Mouse (Mus musculus): ENCODE measurements around the gene Khdrbs2.

Khdrbs2 gene

DNA sequence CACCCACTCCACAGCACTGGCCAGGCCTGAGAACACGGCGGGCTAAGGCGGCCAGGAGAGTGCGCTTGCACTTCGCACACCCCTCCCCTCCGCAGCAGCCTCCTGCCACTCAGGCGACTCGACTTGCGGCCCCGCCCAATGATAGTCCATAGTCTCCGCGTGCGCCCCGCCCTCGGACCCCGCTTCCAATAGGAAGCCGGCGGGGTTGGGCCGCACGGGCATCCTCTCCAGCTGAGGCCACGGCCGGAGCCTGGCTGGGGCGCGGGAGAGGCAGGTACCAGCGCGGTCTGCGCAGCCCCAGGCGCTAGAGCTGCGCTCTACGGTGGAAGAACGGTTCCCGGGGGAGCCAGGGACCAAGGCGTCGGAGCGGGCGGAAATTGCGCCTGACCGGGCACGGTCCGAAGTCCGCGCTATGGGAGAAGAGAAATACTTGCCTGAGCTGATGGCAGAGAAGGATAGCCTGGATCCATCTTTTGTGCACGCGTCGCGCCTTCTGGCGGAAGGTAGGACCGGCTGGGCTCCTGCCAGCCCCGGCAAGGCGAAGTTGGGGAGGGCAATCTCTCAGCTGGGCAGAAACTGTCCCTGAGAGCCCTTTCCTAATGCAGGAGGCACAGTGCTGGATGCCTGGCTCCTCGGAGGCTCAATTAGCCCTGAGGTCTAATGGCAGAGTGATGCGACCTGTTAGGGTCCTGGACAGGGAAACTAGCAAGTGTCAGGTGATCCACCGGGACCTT, at the start of gene Khdrbs2:
TSS of gene Khdrbs2 (plus strand) at position 209 of the 734 bp plus-strand sequence.
- peak; percentile 95 for DNase-seq

DNA sequence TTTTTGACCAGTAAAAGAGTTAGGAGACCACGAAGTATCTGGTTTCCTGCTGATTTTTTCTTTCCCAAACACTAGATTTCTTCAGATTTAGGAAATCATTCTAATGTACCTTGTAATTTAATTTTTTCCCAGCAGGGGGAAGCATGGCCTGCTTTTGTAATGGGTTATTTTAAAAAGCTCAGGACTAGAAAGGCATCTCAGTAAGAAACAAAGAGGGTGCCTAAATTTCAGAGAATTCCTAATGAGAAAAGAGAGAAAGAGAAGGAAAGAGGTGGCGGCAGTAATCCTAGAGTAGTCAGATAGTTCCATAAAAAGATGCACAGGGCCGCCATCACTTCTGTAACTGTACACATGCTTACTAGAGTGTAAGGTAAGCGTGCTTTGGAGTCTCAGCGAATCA, 2.1 kb downstream of the Khdrbs2 start:
- DNase-seq = peak; percentile 52

DNA sequence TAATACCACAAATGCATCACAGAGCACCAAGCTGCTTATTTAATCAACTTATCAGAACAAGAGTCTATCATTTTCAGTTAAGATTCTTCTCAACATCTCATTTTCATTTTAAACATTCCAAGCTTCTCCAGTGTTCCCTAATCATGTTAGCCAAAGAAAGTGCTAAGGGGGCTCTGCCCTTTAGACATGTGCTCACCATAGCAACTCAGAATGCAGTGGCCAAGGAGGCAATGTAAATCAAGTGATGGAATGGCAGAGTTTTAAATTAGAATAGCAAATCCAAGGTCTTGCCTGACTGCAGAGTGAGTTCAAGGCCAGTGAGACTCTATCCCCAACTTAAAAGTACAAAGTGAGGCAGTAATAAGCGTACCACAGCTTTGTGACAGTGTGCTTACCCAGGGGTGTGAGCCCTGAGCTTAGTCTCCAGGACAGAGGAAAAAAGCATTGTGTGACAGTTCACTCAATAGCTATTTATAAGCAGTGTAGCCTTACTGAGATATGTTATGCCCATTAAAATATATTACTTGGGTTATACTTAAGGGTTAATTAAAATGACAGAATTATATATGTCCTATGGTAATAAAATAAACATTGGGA, 27.2 kb downstream of the Khdrbs2 start:
- DNase-seq = no peak

DNA sequence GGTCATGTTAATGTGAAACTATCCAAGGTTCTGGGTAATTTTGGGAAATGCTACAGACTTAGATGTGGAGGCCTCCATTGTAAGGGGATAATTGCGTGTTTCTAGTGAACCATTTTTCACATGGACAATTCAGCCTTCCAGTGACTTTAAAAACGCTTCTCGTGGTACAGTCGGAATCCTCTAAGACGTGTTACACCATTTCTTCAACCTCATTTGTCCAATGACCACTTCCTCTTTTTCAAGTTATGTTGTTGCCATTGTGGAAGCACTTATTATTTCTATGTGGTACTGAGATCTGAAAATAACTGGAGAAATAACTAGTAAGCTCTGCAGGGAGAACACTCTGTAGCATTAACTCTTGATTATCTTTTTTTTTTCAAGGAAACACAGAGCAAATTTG, 75.9 kb downstream of the Khdrbs2 start:
- no peak for DNase-seq

DNA sequence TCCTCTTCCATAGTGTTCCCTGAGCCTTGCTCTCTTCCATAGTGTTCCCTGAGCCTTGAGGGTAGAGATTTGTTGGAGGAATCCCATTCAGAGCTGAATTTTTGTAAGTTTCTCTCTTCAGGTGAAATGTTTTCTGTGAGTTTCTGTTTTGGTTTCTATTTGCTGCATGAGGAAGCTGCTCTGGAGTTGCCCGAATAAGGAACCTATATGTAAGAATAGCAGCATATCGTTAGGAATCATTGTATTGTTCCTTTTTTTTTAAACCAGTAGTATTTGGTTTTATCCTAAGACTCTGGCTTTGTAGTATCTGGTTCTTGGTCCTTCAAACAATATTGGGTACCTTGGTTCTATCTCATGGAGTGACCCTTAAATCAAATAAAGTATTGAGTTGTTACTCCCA, 77.1 kb downstream of the Khdrbs2 start:
- DNase-seq = no peak

DNA sequence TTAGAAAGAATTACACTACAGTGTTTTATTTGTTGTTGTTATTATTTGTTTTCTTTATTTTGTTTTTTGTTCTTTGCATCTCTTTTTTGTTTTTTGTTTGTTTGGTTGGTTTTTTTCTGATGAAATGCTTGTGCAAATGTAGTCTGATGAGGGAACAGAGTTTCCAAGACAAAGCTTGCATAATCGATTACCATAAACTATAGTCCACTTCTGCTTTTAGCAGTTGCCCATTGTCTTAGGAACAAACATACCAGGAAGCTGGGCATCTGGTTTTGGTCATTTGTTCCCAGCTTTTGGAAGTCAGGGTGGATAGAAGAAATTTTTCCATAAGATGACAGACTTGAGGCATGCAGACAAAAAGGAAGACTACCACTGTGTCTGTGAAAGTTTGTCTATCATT, 77.8 kb downstream of the Khdrbs2 start:
- DNase-seq = no peak

DNA sequence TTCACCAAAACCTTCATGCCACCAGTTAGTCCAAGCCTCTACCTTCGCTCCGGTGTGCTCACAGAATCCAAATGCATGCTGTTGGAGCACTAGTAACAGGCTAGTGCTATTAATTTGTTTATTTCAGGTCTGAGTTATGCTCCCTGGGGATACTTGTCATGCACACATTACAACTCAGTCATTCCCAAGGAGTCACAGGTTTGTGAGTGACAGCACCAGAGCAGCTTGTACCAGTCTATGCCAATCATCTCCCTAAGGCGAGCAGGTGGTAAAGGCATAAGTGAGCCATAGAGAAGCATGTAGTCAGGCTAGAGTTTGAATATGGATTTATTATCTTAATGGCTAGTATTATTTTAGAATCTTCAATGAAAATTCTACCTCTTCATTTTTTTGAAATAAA, 86.4 kb downstream of the Khdrbs2 start:
- DNase-seq = no peak

DNA sequence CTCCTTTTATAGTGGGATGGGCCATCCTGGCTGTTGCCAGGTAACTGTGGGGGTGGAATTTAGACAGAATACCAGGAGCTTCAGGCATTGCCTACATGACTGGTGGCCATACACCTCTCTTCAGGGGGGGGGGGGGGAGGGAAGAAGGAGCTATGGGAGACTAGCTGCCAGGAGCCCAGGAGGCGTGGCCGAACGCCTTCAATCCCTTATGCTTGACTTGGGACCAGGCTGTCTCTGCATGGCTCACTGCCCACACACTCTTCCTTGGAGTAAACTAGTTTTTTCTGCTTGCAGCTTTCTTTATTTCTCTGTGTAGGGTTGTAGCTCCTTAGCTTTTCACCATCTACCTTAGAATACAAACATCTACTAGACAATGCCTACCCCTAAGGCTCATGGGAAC, 98.0 kb downstream of the Khdrbs2 start:
- no peak for DNase-seq

DNA sequence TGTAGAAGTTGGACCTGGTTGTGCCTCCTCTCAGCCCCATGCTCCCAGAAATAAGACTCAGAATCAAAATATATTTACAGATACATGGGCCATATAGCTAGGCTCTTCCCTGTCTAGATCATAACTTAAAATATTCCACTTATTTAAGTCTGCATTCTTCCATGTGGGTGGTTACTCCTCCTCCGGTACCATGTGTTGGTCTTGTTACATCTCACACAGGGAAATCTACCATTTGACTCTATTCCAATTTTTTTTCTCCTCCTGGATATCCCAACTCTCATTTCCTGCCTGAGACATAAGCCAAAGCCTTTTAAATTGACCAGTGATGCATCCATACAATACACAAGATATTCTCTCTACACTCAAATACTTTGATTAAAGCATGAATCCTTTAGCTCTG, 122.2 kb downstream of the Khdrbs2 start:
- no peak for DNase-seq

DNA sequence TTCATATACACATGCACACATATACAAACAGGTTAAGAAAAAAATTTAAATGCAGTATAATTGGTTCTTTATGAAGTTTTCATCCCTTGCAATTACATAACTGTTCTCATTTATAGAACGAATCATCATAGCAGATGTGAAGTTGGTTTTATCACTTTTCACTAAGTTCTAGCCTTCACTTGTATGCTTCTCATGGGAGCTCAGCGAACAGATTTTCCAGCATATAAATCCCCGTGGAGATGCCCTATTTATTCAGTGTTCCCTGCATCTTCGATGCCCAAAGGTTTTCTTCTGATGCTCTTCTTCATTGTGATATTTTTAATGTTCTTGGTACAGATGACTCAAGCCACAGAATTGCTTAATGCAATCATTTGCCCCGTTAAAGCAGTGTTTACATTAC, 128.9 kb downstream of the Khdrbs2 start:
- DNase-seq = no peak

DNA sequence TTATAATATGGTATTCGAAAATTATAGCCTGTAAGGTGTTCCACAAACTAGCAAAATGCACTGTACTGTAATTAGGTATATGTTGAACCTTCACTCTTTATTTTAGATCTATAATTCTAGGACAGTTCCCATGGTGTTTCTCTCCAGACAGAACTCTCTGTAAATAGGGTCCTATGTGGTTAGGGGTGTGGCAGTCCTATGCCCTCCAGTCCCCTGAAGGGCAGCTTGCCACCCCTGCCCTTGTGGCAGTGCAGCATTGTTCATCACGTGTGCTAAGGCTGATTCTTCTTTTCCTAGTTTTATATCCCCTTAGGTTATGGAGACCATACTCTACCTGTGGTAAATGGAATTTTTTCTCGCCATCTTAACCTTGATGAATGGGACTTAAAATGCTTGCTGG, 136.6 kb downstream of the Khdrbs2 start:
- no peak for DNase-seq

DNA sequence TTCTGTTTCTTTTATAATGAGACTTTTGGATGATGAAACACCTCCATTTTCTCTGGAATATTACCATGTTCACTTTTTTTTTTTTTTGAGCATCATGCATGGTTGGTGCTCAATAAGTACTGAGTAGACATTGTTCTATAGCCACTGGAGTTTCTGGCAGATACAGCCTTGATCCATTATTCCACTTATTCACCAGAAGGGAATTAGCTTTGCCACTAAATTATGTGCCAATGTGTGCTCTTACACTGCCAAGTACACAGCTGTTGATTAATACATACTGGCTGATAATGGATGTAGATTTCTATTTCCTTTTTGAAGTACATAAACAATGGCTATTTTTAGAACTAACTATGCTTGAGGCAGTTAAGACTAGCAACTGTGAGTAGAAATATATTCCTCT, 137.1 kb downstream of the Khdrbs2 start:
- DNase-seq = no peak

DNA sequence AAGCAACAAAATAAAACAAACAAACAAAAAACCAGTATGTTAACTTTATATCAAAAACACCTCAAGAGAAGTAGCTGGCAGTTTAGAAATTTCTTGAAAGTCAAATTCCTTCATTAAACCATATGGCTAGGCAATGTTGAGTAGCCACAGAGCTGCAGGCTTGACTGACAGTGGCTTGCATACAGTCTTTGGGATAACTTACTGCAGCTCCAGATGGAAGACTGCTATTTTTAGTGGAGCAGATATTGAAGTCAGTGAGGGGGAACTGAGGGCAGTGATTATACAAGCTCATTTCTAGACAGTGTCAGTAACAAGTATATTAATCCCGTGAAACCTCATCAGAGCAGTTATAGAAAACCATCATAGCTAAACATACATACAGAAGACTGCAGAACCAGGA, 166.6 kb downstream of the Khdrbs2 start:
- DNase-seq = no peak

DNA sequence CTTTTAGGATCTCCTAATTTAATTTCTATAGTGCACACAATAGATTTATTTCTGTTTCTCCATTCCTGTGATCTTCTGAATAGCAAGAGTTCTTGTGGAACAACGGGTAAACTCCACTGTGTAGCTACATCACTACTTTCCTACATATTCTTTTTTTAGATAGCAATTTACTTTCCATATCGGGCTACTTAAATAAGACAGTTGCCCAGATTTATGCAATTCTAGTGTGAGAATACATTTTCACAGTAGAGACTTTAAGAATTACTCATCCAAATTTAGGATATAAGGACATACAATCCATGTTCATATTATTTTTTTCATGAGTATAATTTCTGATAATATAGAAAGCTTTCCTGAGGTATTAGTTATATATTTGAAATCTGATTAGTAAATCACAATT, 175.0 kb downstream of the Khdrbs2 start:
- DNase-seq = no peak

DNA sequence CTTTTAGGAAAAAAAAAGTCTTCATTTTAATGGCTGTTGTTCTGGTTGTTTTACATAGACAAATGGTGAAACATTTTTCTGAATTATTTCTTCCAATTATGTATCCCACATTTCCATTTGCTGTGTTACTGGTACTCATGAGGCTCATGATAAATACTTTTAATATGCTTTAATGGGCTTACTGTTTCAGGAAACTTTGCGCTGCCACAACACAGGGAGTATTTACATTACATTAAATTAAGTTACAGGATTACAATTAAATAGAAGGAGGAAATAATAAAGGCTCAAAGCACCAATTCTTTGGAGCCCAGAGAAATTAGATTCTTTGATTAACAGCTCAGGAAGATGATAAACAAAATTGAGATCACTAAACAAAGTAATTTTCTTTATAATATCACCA, 179.6 kb downstream of the Khdrbs2 start:
- DNase-seq = no peak

DNA sequence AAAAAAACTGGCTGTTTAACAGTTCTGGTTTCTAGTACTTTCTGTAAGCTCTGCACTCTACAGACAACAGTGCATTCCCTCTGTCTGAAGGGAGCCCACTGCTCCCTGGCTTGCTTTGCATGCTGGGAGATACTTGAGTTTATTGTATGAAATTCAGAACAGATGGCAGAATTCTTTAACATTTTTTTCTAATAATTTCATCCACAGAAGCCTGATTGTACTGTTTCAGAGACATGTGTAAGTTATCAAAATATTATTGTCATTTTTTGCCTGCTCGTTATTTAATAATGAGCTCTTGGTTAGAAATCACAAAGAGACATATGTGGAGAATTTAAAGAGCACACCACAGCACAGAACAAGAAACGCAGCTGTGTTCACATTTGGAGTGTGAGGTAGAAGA, 191.0 kb downstream of the Khdrbs2 start:
- no peak for DNase-seq

DNA sequence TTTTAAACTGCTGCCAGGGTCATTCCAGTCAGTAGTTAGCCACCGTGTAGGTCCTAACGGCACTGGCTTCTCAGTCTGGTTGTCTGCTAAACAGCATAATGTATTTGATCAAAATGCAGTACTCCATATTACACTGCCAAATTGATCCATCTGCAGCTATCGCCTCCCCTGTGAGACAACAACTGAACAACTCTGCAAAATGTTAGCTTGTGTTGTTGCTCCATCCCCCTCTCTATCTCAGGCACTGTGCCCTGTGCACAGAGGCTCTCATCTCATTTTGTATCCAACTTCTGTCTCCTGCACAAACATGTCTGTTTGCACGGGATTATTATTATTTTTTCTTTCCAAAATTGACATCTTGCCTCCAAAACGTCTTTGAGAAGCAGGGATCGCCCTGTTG, 225.0 kb downstream of the Khdrbs2 start:
- no peak for DNase-seq

DNA sequence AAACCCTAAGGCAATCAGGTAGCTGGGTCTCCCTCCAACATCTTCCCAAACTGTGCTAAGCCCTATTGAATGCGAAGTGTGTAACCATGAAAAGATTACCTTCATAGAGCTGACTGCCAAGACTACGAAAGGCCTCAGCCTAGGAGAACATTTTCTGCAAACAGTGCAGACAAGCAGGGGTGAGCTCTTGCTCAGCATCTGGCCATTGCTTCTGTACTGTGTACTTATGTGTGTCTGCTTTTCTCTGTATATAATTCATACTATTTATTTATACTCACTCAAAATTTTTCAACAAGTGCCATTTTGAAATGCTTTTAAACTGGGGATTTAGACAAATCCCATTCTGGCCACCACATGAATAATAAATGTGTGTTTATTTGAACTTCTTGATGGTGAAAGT, 235.1 kb downstream of the Khdrbs2 start:
- DNase-seq = no peak

DNA sequence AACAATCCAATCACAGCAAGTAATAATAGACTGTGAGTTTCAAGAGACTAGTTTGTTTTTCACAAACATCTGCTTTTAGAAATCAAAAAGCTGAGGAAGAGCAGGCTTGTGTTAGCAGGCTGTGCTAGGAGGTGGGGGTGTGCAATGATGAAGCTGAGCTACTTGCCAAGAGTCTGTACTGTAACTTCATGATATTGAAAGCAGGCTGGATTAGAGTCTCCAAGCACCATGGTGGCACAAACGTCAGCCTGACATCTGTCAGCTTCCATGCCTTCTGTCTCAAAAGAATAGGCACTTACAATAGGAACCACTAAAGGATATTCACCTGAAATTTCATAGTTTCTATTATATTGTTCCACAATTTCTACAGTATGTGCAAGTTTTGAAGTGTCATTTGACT, 255.9 kb downstream of the Khdrbs2 start:
- peak; percentile 41 for DNase-seq

DNA sequence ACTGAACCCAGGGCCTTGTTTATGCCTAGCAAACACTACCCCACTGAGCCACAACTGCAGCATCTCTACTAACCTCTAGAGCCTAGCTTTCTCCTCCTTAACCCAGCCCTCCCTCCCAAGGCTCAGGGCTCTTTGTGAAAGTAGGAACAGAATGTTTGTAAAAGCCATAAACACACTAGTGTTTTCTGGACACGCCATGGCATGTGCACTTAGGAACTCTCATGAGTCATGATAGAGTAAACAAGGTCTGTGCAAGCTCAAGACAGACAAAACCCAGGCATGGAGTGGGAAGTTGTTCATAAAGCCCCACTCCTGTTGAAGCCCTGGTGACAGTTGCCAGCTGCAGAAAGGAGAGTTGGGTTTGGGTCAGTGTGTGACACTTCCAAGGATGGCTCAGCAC, 257.0 kb downstream of the Khdrbs2 start:
- no peak for DNase-seq

DNA sequence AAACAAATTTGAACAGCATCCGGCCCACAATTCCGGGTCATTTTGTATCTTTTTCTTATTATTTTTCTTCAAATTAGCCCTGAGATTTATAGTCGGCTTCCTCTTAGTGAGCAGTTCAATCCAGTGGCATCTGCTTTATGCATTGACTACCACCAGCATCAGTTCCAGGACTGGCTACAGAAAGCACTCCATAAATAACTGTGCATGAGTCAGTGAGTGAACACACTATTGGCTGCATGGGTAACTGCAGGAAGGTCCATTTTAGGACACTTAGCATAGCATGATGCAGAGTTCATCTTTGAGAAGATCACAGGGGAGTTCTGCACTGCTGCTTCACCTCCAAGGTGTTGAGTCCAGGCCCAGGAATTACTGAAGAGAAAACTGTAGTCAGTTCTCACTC, 258.0 kb downstream of the Khdrbs2 start:
- DNase-seq = peak; percentile 15

DNA sequence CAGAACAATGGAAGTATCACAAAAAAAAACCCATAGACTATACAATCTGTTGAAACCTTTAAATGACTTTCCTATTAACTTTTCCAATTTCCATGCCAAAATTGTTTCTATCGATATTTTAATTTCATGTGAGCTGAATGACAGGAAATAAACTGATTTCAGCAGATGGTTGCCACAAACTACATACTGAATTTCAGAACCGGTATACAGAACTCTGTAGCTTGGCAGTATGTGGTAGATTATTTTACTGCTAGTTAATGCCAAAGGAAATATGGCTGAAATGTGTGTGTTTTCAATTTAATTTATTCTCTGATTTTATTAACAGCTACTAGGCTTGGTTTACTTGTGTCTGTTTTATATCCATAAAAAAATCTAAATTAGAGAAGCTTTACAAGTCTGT, 260.6 kb downstream of the Khdrbs2 start:
- no peak for DNase-seq

DNA sequence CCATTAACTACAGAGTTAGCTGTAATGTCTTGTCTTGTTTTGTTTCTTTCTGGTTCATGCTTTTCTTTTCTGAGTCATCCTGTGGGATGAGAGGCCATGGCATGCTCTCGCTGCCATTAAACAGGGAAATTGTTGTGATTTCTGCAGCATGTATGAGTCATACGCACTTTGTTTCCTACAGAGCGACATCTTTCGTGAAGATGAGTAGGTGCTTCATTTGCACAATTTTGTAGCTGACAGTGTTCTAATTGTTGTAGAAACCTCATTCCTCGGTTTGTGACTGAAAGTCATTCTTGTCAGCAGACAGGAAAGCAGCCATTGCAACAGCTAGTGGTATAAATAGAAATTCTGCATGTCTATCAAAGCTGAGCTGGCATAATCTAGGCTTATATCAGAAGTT, 271.4 kb downstream of the Khdrbs2 start:
- peak; percentile 52 for DNase-seq

DNA sequence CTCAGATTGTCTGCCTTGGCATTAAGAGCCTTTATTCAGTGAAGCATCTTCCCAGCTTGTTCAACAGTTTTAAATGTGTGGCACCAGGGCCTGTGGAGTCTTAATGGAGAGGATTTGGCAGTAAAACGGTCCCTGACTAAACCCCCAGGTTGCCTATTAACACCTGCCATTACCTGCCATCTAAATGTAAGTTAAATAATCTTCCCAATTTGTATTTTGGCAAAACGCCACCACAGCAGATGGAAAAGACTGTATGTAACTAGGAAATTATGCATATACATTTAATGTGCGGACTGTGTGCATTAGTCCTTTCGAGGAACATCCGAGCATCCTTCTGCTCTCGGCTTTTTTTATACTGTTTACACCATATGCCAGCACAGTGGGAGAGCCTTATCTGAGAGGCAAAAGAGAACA, 290.6 kb downstream of the Khdrbs2 start:
- peak; percentile 59 for DNase-seq

DNA sequence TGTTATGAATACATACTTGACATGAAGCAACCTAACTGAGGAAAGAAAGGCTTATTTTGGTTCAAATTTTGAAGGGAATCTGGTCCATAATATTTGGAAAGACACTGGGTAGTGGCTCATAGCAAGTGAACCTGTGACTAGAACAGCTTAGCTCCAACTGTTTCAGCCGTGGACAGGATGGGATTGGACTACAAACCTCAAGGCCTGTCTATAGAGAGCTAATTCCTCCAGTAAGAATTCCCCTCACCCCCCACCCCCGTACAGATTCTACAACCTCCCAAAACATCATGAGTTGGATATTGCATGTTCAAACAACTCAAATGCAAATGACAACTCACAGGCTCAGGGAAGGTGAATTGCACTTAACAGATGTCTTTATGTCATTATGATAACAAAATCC, 298.5 kb downstream of the Khdrbs2 start:
- no peak for DNase-seq

Measured in right cerebral cortex, adult 18-20 months (tissue).